Mouse (Mus musculus) heart, embryonic 16.5 days (tissue): ENCODE data around the gene Parp1. TPM values are rescaled to one million over a fixed set of nuclear protein-coding genes. Genes with fewer than 3 reads are reported as not detected.

Source experiments
- ATAC-seq: fragments of 200-750 bp; cut with Nextera tagmentation; replicated peaks from 2 replicates; pipeline ENCODE4 v1.8.0; 2017; ENCODE audit warnings: moderate number of reproducible peaks; ENCODE audit not compliant: insufficient read depth, low FRiP score; ENCODE audit errors: extremely low read depth
- H3K27ac ChIP-seq: fragments of 300-500 bp; sonication (generic); 2 replicates; pipeline ENCODE4 v1.5.1; 2014; ENCODE audit warnings: mild to moderate bottlenecking, low read length, control low read depth, moderate library complexity
- H3K27me3 ChIP-seq: fragments of 300-500 bp; sonication (generic); 2 replicates; pipeline ENCODE4 v1.6.1; 2014; ENCODE audit warnings: low read length, mixed read lengths; ENCODE audit not compliant: control insufficient read depth, insufficient read depth
- H3K36me3 ChIP-seq: fragments of 300-500 bp; sonication (generic); 2 replicates; pipeline ENCODE4 v1.6.1; 2014; ENCODE audit not compliant: control insufficient read depth, insufficient read depth
- H3K4me1 ChIP-seq: fragments of 300-500 bp; sonication (generic); 2 replicates; pipeline ENCODE4 v1.6.1; 2014; ENCODE audit warnings: low read length, mixed read lengths; ENCODE audit not compliant: control insufficient read depth, insufficient read depth
- H3K4me2 ChIP-seq: fragments of 300-500 bp; sonication (generic); 2 replicates; pipeline ENCODE4 v1.6.1; 2014; ENCODE audit warnings: low read depth, mild to moderate bottlenecking, control low read depth, low read length
- H3K4me3 ChIP-seq: fragments of 300-500 bp; sonication (generic); 2 replicates; pipeline ENCODE4 v1.5.1; 2014; ENCODE audit warnings: mild to moderate bottlenecking, control low read depth, low read length
- H3K9ac ChIP-seq: fragments of 300-500 bp; sonication (generic); 2 replicates; pipeline ENCODE4 v1.6.1; 2014; ENCODE audit warnings: low read length, control low read depth
- H3K9me3 ChIP-seq: fragments of 300-500 bp; sonication (generic); replicated peaks from 2 replicates; pipeline ENCODE4 v1.6.1; 2016; ENCODE audit warnings: low read length; ENCODE audit not compliant: control insufficient read depth
- WGBS: fragments of 180-500 bp; shearing (Covaris S2); extraction: QIAGEN DNeasy Blood & Tissue Kit; methylation state at CpG from one replicate; pipeline ENCODE4 v1.1.7; 2014; 5-methylcytosine and 5-hydroxymethylcytosine counted together
- polyA plus RNA-seq: library from polyadenylated mRNA; unstranded; fragments of >200 nt; fragmentation: Nextera tagmentation; extraction: Ambion mirVana; gene quantifications from 2 replicates; pipeline ENCODE4 v1.2.1, GENCODE M21; 2015

Parp1 gene
- polyA plus RNA-seq: 88.3 and 88.7 TPM in 2 replicates

DNA sequence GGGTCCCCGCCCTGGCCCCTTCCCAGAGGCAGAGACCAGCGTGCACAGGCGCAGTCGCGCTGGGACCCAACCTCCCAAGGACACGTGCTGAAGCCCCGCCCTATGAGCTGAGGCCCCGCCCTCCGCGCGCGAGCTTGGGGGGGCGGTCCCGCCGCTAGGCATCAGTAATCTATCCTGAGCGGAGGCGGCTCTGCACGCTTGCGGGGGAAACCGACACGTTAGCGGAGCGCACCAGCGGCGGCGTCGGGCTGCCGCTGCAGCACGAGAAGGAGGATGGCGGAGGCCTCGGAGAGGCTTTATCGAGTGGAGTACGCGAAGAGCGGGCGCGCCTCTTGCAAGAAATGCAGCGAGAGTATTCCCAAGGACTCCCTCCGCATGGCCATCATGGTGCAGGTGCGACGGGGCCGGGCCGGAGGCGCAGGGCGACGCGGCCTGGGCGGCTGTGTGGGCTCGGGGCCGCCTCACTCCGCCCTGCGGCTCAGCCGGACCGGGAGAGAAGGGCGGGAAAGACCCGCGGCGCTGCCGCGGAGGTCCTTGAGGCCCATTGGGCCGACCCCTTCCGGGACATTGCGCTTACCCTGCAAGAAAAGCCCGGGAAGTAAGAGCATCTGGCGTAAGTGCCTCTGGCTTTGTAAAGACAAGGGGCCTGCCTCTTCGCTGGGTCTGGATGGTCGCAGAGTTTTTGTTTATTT lies at the start of gene Parp1:
TSS of gene Parp1 (plus strand) at position 164 of the 692 bp plus-strand sequence.
- Histone ChIP-seq H3K9me3 (no peaks in the 10 kb centered on the region), H3K4me3 (peak within 1 kb of the TSS; percentile 90), H3K36me3 (peaks cover 6% of the 10 kb centered on the region; the same call in 1 of the 2 replicates), H3K27ac (peak within 1 kb of the TSS; percentile 90), H3K4me1 (peaks cover 32% of the 10 kb centered on the region), H3K4me2 (peak within 1 kb of the TSS; percentile 77), H3K9ac (peak within 1 kb of the TSS; percentile 91), H3K27me3 (no peaks in the 10 kb centered on the region)
- under 1% methylated on average over 67 of the region's 67 CpGs for WGBS
- ATAC-seq: peak; percentile 98

DNA sequence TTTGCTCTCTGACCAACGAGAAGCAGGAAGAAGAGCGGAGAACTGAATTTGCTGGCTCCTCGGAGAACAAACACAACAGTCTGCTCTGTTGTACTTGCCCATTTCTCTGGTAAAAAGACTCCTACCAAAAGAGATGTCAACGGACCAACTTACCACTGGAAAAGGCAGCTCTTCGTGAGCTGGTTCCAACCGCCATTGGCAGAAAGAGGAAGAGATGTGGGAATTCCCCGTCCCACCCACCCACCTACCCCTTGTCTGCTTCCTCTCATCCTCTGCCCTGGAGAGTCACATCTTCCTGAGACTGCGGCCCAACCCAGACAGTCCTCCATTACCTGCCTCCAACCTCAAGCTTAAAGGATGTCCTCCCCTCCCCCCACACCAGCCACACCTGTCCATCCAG lies 49.2 kb upstream of the Parp1 start:
- peaks cover 29% of the 10 kb centered on the region for H3K27me3 ChIP-seq
- ATAC-seq: no peak
- 83% methylated on average over 8 of the region's 8 CpGs for WGBS

DNA sequence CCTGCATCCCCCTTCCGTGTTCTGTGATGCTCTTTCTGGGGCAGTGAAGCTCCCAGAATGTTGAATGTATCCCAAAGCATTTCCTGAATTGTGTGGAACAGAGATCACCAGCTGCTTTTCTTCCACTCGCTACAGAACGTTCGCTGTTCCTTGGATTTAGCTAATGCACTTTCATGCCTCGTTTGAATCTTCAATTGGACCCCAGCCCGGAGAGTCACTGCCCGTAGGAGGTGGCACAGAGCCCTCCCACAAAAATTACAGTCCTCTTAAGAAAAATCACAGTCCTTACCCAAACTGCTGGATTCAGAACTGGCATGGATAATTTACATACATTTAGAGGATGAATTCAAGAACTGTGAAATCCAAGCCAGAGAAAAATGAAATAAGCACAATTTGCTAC lies 48.5 kb upstream of the Parp1 start:
- no peak overlapping the region for H3K27ac ChIP-seq
- peaks cover 29% of the 10 kb centered on the region for H3K27me3 ChIP-seq
- ATAC-seq: no peak
- H3K9me3 ChIP-seq: no peaks in the 10 kb centered on the region
- no peak overlapping the region for H3K4me3 ChIP-seq
- no peak overlapping the region for H3K4me2 ChIP-seq
- H3K36me3 ChIP-seq: no peaks in the 10 kb centered on the region
- WGBS: 65% methylated on average over 7 of the region's 7 CpGs
- H3K9ac ChIP-seq: no peak overlapping the region
- peaks cover 18% of the 10 kb centered on the region for H3K4me1 ChIP-seq

More for the DNA sequence above, 49.2 kb upstream of the Parp1 start:
- Histone ChIP-seq H3K4me3 (no peak overlapping the region), H3K27ac (no peak overlapping the region), H3K4me2 (no peak overlapping the region), H3K9me3 (no peaks in the 10 kb centered on the region), H3K4me1 (peaks cover 18% of the 10 kb centered on the region), H3K9ac (no peak overlapping the region), H3K36me3 (no peaks in the 10 kb centered on the region)

DNA sequence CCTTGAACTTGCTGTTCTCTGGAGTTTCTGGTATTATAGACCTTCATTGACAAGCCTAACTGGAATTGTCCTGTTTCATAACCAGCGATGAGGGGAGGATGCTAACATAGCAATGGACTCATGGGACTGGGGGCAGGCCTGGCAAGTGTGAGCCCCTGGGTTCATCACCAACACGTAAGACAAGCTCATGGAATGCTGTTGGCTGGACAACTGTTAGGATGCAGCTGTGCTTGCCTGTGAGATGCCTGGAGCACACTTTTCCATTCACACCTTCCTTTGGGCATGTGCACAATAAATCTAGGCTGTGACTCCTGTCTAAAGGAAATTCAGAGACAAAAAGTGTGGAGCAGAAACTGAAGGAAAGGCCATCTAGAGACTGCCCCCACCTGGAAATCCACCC lies 45.4 kb upstream of the Parp1 start:
- Histone ChIP-seq H3K36me3 (no peaks in the 10 kb centered on the region), H3K9ac (no peak overlapping the region), H3K4me2 (no peak overlapping the region), H3K4me1 (0 out of 2 replicates have a peak, but pooled peaks cover 2% of the 10 kb centered on the region), H3K4me3 (no peak overlapping the region), H3K27ac (no peak overlapping the region), H3K27me3 (peaks cover 25% of the 10 kb centered on the region), H3K9me3 (no peaks in the 10 kb centered on the region)
- WGBS: 66% methylated on average over 2 of the region's 2 CpGs
- no peak for ATAC-seq

DNA sequence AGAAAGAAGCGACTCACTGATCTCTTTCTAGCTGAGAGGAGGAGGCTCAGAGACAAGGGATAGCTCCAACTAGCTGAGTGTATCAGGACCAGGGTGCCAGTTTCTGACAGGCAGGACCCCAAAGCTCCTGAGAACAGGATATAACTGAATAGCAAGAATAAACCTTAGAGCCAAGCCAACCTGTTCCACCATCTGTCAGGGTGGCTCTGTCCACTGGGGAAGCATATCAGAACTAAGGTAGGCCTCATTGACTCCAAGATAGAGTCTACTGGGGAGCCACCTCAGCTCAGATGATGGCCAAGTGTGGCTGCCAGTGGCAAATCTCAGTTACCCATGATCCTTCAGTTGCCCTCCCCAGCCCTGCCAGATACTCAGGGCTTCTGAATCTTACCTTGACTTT lies 43.4 kb upstream of the Parp1 start:
- H3K27me3 ChIP-seq: peaks cover 9% of the 10 kb centered on the region
- H3K4me1 ChIP-seq: 0 out of 2 replicates have a peak, but pooled peaks cover 2% of the 10 kb centered on the region
- H3K9ac ChIP-seq: no peak overlapping the region
- WGBS: 83% methylated on average over 1 of the region's 1 CpGs
- H3K4me3 ChIP-seq: no peak overlapping the region
- ATAC-seq: no peak
- H3K9me3 ChIP-seq: no peaks in the 10 kb centered on the region
- no peak overlapping the region for H3K27ac ChIP-seq
- no peak overlapping the region for H3K4me2 ChIP-seq
- no peaks in the 10 kb centered on the region for H3K36me3 ChIP-seq

DNA sequence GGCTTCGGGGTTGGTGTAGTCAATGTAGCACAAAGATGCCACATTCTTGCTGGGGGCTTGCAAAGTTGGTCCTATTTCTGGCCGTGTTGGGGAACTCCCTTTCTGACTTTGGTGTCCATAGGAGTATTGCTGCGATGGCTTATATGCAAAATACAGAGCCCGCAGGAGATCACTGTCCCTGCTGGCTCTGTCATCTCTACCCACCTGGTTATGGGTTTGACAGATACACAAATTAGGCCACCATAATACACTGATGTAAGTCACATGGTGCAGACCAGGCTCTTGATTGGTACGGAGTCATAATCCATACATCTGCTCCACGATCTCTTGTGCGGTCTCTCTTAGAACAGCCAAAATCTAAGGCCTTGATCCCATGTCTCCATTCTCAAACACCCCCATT lies 38.9 kb upstream of the Parp1 start:
- Histone ChIP-seq H3K4me1 (no peaks in the 10 kb centered on the region), H3K27me3 (no peaks in the 10 kb centered on the region; the same call in 1 of the 2 replicates), H3K4me3 (no peak overlapping the region), H3K9me3 (peaks cover 7% of the 10 kb centered on the region), H3K9ac (no peak overlapping the region), H3K4me2 (no peak overlapping the region), H3K27ac (no peak overlapping the region), H3K36me3 (no peaks in the 10 kb centered on the region)
- WGBS: 83% methylated on average over 7 of the region's 7 CpGs
- no peak for ATAC-seq

DNA sequence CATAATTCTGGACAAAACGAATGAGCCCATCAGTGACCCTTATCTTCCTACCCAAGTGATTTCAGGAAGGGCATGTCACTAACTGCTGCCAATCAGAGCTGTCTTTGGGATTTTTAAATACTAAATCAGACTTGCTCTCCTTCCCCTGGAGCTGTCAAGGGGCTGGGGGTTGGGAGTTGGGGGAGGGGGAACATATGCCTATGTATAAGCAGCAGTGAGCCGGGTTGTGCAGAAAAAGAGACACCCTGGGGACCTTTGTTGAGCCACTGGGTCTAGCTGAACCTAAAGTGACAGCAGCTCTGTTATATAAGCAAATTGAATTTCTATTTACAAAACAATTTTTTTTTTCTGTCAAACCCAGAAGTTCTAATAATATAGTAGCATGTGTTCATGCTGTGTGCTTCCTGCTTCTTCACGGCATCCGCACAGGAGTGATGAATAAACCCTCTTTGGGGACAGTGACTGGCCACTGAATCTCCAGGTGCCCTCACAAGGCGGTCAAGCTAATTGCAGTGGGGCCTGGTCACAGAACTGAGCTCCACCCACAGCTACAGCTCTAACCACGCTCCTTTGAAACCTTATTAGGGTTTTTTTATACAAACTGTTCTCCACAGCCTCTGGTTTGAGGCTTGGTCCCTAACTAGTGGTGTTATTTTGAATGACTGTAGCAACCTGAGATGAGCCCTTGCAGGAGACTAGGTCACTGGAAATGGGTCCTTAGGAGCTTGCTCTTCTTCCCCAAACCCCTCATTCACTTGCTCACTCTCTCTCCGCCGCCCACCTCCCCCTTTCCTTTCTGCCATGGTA lies 38.1 kb upstream of the Parp1 start:
- H3K9me3 ChIP-seq: peaks cover 7% of the 10 kb centered on the region
- ATAC-seq: no peak
- no peak overlapping the region for H3K4me3 ChIP-seq

DNA sequence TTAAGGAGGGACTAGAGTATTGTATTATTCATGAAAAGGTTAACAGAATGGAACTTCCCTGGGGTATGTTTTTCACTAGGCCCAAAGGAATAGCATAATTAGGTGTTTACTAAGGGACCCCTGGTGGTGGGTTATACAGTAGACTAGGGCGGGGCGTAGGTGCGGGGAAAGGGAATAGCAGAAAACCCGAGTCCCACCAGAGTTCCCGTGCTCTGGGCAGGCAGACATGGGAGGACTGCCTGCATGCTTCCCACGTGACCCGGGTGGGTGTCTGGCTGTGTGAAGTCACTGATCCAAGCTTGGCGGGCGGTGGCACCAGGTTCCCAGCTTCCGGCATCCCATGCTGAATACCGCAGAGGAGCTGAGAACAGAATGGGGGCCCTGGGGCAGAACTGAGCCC lies 36.1 kb upstream of the Parp1 start:
- H3K36me3 ChIP-seq: no peaks in the 10 kb centered on the region
- no peak overlapping the region for H3K9ac ChIP-seq
- no peak overlapping the region for H3K4me2 ChIP-seq
- H3K4me1 ChIP-seq: no peaks in the 10 kb centered on the region
- no peak for ATAC-seq
- no peak overlapping the region for H3K27ac ChIP-seq
- WGBS: 91% methylated on average over 11 of the region's 11 CpGs
- peaks cover 7% of the 10 kb centered on the region for H3K9me3 ChIP-seq
- H3K27me3 ChIP-seq: no peaks in the 10 kb centered on the region
- no peak overlapping the region for H3K4me3 ChIP-seq

More for the DNA sequence above, 38.1 kb upstream of the Parp1 start:
- no peaks in the 10 kb centered on the region for H3K27me3 ChIP-seq
- no peak overlapping the region for H3K4me2 ChIP-seq
- H3K9ac ChIP-seq: no peak overlapping the region
- no peaks in the 10 kb centered on the region for H3K36me3 ChIP-seq
- 66% methylated on average over 8 of the region's 8 CpGs for WGBS
- no peak overlapping the region for H3K27ac ChIP-seq
- H3K4me1 ChIP-seq: no peaks in the 10 kb centered on the region

DNA sequence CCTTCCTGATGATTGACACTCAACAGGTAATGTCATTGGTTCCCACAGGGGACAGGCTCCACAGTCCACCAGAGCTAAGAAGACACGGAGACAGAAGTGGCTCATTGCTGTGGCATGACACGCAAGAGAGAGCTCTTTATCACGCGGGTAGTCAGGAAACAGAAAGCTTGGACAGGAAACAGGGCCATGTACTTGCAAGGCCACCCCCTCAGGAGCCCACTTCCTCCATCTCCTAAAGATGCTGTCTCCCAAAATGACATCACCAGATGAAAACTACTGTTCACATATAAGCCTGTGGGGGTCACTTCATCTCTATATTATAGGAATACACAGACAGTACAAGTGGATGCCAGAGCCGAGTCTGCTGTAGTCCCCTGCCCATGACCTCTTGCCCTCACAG lies 32.0 kb upstream of the Parp1 start:
- ATAC-seq: no peak
- H3K4me3 ChIP-seq: no peak overlapping the region
- 35% methylated on average over 5 of the region's 5 CpGs for WGBS
- no peak overlapping the region for H3K9ac ChIP-seq
- H3K4me1 ChIP-seq: no peaks in the 10 kb centered on the region
- no peaks in the 10 kb centered on the region for H3K27me3 ChIP-seq
- H3K27ac ChIP-seq: no peak overlapping the region
- no peaks in the 10 kb centered on the region for H3K36me3 ChIP-seq
- H3K4me2 ChIP-seq: no peak overlapping the region
- peaks cover 7% of the 10 kb centered on the region for H3K9me3 ChIP-seq
